Comparison of ENCODE assay signal across 14 mouse cellular contexts in the genomic region with DNA sequence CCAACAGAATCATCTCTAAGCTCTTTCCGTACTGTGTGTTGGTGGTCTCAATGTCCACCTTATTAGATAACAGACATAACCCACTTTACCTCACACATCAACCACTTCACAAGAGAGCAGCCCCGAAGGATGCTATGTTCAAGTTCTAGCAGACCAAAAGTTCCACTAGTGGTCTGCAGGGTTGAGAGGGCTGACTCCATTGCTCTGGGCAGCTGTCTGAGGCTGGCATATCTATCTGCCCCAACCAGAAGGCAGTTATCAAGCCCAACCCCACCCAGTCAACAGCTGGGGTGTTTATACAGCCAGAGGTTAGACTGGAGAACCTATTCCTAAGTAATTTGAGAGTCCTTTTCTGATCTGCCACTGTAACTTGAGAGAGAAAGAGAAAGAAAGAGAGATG. TPM values are rescaled to one million over a fixed set of nuclear protein-coding genes. Genes with fewer than 3 reads are reported as not detected.
DNase-seq lines count a peak whose midpoint lies in the region; ATAC-seq and TF ChIP-seq lines count a peak whose summit lies in the region.
"Had no signal": no experiment of that assay in that cellular context is flagged by ENCODE, and none has a peak within 500 bp of the region (broad histone marks: within the 10 kb centered on the region; RNA-seq: fewer than 3 reads in every experiment).

No protein-coding gene starts in this region.

- H3K27ac ChIP-seq in hindbrain, embryonic 14.5 days = peak overlapping the region; percentile 51; the same call in 1 of the 2 replicates
- H3K27ac ChIP-seq in hindbrain, embryonic 12.5 days = no peak overlapping the region; the same call in 1 of the 2 replicates

- no peaks in the 10 kb centered on the region for H3K36me3 ChIP-seq in hindbrain, embryonic 14.5 days (replicated peaks; ENCODE audit: control insufficient read depth, insufficient read depth)
- no peaks in the 10 kb centered on the region for H3K36me3 ChIP-seq in hindbrain, embryonic 12.5 days
- no peaks in the 10 kb centered on the region for H3K36me3 ChIP-seq in myocyte (ENCODE audit: control insufficient read depth, insufficient read depth)

- H3ac ChIP-seq in myocyte (ENCODE audit: control insufficient read depth, insufficient read length) = no peak overlapping the region

- H3K9me3 ChIP-seq in hindbrain, embryonic 14.5 days (ENCODE audit: control insufficient read depth, low read length) = no peaks in the 10 kb centered on the region
- no peaks in the 10 kb centered on the region for H3K9me3 ChIP-seq in hindbrain, embryonic 12.5 days (replicated peaks)

- H3K27me3 ChIP-seq in hindbrain, embryonic 14.5 days (ENCODE audit: control insufficient read depth, insufficient read depth, low read length) = no peaks in the 10 kb centered on the region; the same call in 1 of the 2 replicates
- H3K27me3 ChIP-seq in hindbrain, embryonic 12.5 days = peaks cover 14% of the 10 kb centered on the region; the same call in 1 of the 2 replicates
- H3K27me3 ChIP-seq in myocyte (ENCODE audit: control insufficient read depth, insufficient read depth, insufficient read length) = no peaks in the 10 kb centered on the region

- peaks cover 3% of the 10 kb centered on the region for H3K79me2 ChIP-seq in myocyte (ENCODE audit: control insufficient read depth, insufficient read depth)

- no peak overlapping the region for H3K9ac ChIP-seq in hindbrain, embryonic 14.5 days
- no peak overlapping the region for H3K9ac ChIP-seq in hindbrain, embryonic 12.5 days

- TF ChIP-seq POLR2A in myocyte (IDR thresholded peaks at IDR 0.05; ENCODE audit: insufficient read length, low read depth) = no peak

- H3K4me3 ChIP-seq in hindbrain, embryonic 14.5 days (replicated peaks; ENCODE audit: low read length) = no peak overlapping the region
- H3K4me3 ChIP-seq in hindbrain, embryonic 12.5 days = no peak overlapping the region
- no peak overlapping the region for H3K4me3 ChIP-seq in myocyte

- DNase-seq in hindbrain, embryonic 14.5 days (ENCODE audit: low spot score) = no peak
- peak; percentile 51 for DNase-seq in MEL-GATA-1-ER (ENCODE audit: extremely low read depth, low read depth)
- DNase-seq in urinary bladder, postnatal 14 days (ENCODE audit: low spot score) = no peak
- no peak for DNase-seq in Muller cell, postnatal 12 days (ENCODE audit: inconsistent ontology term)
- no peak for DNase-seq in layer of hippocampus, postnatal 10 days (ENCODE audit: low spot score in 2 of 2)
- DNase-seq: adrenal gland, postnatal 36 days; cerebellum, postnatal 25 days; gastrocnemius, postnatal 10 days; kidney, adult 2 months; right cerebral cortex, postnatal 4 days had no signal

- peaks cover 33% of the 10 kb centered on the region for H3K4me1 ChIP-seq in hindbrain, embryonic 14.5 days (replicated peaks; ENCODE audit: control insufficient read depth, insufficient read depth, low read length)
- peaks cover 40% of the 10 kb centered on the region for H3K4me1 ChIP-seq in hindbrain, embryonic 12.5 days

- H3K4me2 ChIP-seq in hindbrain, embryonic 14.5 days (replicated peaks) = no peak overlapping the region
- H3K4me2 ChIP-seq in hindbrain, embryonic 12.5 days (replicated peaks) = no peak overlapping the region
- peak overlapping the region; percentile 22 for H3K4me2 ChIP-seq in myocyte (ENCODE audit: low read depth)
- H3K4me2 ChIP-seq: midbrain, embryonic 11.5 days had no signal

- no peak for ATAC-seq in hindbrain, embryonic 14.5 days (ENCODE audit: low FRiP score)
- no peak for ATAC-seq in hindbrain, embryonic 12.5 days (ENCODE audit: low FRiP score)
- peak; percentile 57 for ATAC-seq in erythroid progenitor cell, adult 5-6 weeks (replicated peaks; ENCODE audit: low FRiP score, poor library complexity, severe bottlenecking)

- whole genome bisulfite sequencing in hindbrain, embryonic 14.5 days = 91% methylated on average over 2 of the region's 2 CpGs
- 93% methylated on average over 2 of the region's 2 CpGs for whole genome bisulfite sequencing in hindbrain, embryonic 12.5 days

TF ChIP-seq in myocyte, 11 proteins besides CTCF, POLR2A, EP300 and RAD21:
- TF ChIP-seq MYOG (IDR thresholded peaks at IDR 0.05; ENCODE audit: control insufficient read depth in 1 of 3, insufficient read depth in 1 of 3, insufficient read length in 2 of 3, low read depth in 2 of 3) (peak in 2 of 3 experiments; percentile 38 to 77), MYOD1 (IDR thresholded peaks at IDR 0.05; ENCODE audit: control insufficient read depth in 1 of 3, insufficient read length in 2 of 3, low read depth in 2 of 3) (peak in 2 of 3 experiments; percentile 58 to 70), TCF3 (IDR thresholded peaks at IDR 0.05; ENCODE audit: insufficient read length, low read depth) (no peak)
TF ChIP-seq in myocyte: peak in this region for 2.

RNA-seq across cellular contexts. Expression of gene Gpr68, which starts 48.0 kb away (rescaled TPM):
- polyA plus RNA-seq in hindbrain, embryonic 14.5 days (2014; fragmentation: Nextera tagmentation; extraction: Ambion mirVana) = 3.1 and 3.7 TPM in 2 replicates
- 0.48 and 0.68 TPM in 2 replicates for polyA plus RNA-seq in hindbrain, embryonic 12.5 days (2016; fragmentation: Nextera tagmentation; extraction: Ambion mirVana)
- total RNA-seq in erythroid progenitor cell, adult 5-6 weeks (2015; ENCODE audit: low replicate concordance) = 0.42 and 1.4 TPM in 2 replicates
- 0.26 TPM in 1 of 2 replicates, not detected in the other for total RNA-seq in erythroid progenitor cell, adult 5-6 weeks (2017; ENCODE audit: low replicate concordance)
- 0.07 TPM for polyA plus RNA-seq in myocyte (2012; fragmentation: generic; extraction: Trizol)
- total RNA-seq in layer of hippocampus, postnatal 10 days (2021) = 10 to 100 TPM; 17.4 to 17.6 TPM
